Mouse (Mus musculus) embryonic facial prominence, embryonic 13.5 days (tissue): ENCODE data around the gene Slc5a4b. TPM values are rescaled to one million over a fixed set of nuclear protein-coding genes. Genes with fewer than 3 reads are reported as not detected.

Source experiments
- ATAC-seq: fragments of 200-750 bp; cut with Nextera tagmentation; 2 replicates; pipeline ENCODE4 v1.8.0; 2017; ENCODE audit warnings: low read depth; ENCODE audit not compliant: insufficient number of reproducible peaks, insufficient read depth, low FRiP score, low TSS enrichment
- H3K27ac ChIP-seq: fragments of 300-500 bp; sonication (generic); 2 replicates; pipeline ENCODE4 v1.5.1; 2015; ENCODE audit warnings: moderate library complexity, mild to moderate bottlenecking, inconsistent platforms
- H3K27me3 ChIP-seq: fragments of 300-500 bp; sonication (generic); 2 replicates; pipeline ENCODE4 v1.6.1; 2015; ENCODE audit warnings: mild to moderate bottlenecking, inconsistent platforms
- H3K36me3 ChIP-seq: fragments of 300-500 bp; sonication (generic); 2 replicates; pipeline ENCODE4 v1.6.1; 2015; ENCODE audit warnings: mild to moderate bottlenecking, inconsistent platforms
- H3K4me1 ChIP-seq: fragments of 300-500 bp; sonication (generic); 2 replicates; pipeline ENCODE4 v1.6.1; 2015; ENCODE audit warnings: inconsistent platforms
- H3K4me2 ChIP-seq: fragments of 300-500 bp; sonication (generic); 2 replicates; pipeline ENCODE4 v1.6.1; 2015; ENCODE audit warnings: moderate library complexity, mild to moderate bottlenecking, inconsistent platforms
- H3K4me3 ChIP-seq: fragments of 300-500 bp; sonication (generic); 2 replicates; pipeline ENCODE4 v1.5.1; 2015; ENCODE audit warnings: mild to moderate bottlenecking, inconsistent platforms
- H3K9ac ChIP-seq: fragments of 300-500 bp; sonication (generic); 2 replicates; pipeline ENCODE4 v1.6.1; 2015; ENCODE audit warnings: mild to moderate bottlenecking, inconsistent platforms
- H3K9me3 ChIP-seq: fragments of 300-500 bp; sonication (generic); 2 replicates; pipeline ENCODE4 v1.6.1; 2016; ENCODE audit warnings: inconsistent platforms
- WGBS: fragments of 180-500 bp; shearing (Covaris S2); methylation state at CpG from one replicate; pipeline ENCODE4 v1.1.7; 2015; ENCODE audit warnings: mixed read lengths; 5-methylcytosine and 5-hydroxymethylcytosine counted together
- microRNA-seq: library from miRNA; unstranded; fragments of <30 nt; microRNA quantifications from one replicate; pipeline ENCODE4, GENCODE M21; 2016
- polyA plus RNA-seq: library from polyadenylated mRNA; unstranded; fragments of >200 nt; fragmentation: Nextera tagmentation; extraction: Ambion mirVana; gene quantifications from 2 replicates; pipeline ENCODE4 v1.2.1, GENCODE M21; 2015

The Slc5a4b gene
- polyA plus RNA-seq, 1 experiment from 2014 or later = not detected

DNA sequence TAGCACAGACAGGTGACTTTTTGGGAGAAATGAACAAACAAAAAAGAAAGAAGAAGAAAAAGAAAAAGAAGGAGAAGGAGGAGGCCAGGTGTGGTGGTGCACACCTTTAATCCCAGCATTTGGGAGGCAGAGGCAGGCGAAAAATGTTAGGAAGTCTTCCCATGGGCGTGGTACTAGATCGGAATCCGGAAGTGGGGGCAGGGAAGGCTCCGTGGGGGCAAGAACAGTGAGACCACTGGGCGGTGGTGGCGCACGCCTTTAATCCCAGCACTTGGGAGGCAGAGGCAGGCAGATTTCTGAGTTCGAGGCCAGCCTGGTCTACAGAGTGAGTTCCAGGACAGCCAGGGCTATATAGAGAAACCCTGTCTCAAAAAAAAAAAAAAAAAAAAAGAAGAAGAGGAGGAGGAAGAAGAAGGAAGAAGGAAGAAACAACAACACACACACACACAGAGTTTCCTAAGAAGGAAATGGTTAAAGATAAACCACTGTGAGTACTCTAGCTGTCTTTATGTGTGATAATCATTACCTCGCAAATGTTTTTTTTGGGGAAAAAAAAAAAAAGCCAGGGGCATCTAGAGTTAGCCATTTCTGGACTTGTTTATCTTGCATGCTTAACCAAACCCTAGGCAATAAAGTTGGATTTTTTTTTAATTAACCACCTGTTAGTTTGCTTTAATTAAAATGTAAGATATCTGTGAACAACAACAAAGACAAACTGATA, 85.1 kb downstream of the Slc5a4b start:
- H3K4me2 ChIP-seq = no peak overlapping the region
- H3K36me3 ChIP-seq = no peaks in the 10 kb centered on the region
- H3K27me3 ChIP-seq = no peaks in the 10 kb centered on the region
- H3K4me1 ChIP-seq = no peaks in the 10 kb centered on the region
- no peak overlapping the region for H3K27ac ChIP-seq
- no peak overlapping the region for H3K9ac ChIP-seq
- WGBS = 96% methylated on average over 10 of the region's 10 CpGs
- ATAC-seq = no peak
- H3K4me3 ChIP-seq = no peak overlapping the region
- H3K9me3 ChIP-seq = peaks cover 5% of the 10 kb centered on the region; the same call in 1 of the 2 replicates

DNA sequence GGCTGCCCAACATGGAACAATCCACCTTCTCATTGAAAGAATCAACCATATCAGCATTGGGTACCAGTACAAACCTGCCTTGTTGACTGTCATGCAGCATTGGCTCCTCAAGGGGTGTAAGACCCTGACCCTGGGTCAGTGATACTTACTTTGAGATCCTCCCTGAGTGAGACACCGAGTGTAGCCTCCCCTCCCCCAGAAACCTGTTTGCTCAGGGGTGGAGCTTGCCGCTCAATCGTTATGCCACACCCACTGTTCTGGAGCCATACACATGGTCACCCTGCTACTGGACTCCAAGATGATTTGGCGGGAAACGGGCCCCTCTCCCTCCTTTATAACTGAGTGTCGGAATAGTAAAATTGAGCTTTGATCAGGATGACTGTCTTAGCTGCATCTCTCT, 86.8 kb downstream of the Slc5a4b start:
- no peak for ATAC-seq
- Histone ChIP-seq H3K9me3 (peaks cover 5% of the 10 kb centered on the region; the same call in 1 of the 2 replicates), H3K4me3 (no peak overlapping the region), H3K4me1 (no peaks in the 10 kb centered on the region), H3K27me3 (no peaks in the 10 kb centered on the region), H3K36me3 (no peaks in the 10 kb centered on the region), H3K9ac (no peak overlapping the region), H3K4me2 (no peak overlapping the region), H3K27ac (no peak overlapping the region)
- WGBS = 93% methylated on average over 6 of the region's 6 CpGs

DNA sequence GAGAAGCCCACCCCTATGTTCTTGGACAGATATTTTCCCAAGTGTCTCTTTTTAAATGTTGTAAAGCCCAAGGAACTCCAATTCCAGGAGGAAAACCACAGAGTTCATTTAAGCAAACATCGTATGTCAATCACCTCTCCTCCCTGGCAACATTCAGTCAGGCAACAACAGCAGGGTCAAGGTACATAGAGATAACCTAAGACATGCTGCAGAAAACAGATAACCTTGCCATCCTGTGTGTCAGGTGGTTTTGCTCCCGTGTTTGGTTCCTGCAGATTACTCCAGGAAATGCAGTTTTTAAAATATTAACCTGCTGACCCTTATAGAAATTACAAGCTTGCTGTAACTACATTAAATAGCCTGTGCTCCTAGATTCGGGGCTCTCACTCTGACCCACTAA, 89.0 kb downstream of the Slc5a4b start:
- Histone ChIP-seq H3K9me3 (peaks cover 5% of the 10 kb centered on the region; the same call in 1 of the 2 replicates), H3K9ac (no peak overlapping the region), H3K4me1 (no peaks in the 10 kb centered on the region), H3K4me3 (no peak overlapping the region), H3K4me2 (no peak overlapping the region), H3K27me3 (no peaks in the 10 kb centered on the region), H3K27ac (no peak overlapping the region), H3K36me3 (no peaks in the 10 kb centered on the region)
- 77% methylated on average over 3 of the region's 3 CpGs for WGBS
- ATAC-seq = no peak

DNA sequence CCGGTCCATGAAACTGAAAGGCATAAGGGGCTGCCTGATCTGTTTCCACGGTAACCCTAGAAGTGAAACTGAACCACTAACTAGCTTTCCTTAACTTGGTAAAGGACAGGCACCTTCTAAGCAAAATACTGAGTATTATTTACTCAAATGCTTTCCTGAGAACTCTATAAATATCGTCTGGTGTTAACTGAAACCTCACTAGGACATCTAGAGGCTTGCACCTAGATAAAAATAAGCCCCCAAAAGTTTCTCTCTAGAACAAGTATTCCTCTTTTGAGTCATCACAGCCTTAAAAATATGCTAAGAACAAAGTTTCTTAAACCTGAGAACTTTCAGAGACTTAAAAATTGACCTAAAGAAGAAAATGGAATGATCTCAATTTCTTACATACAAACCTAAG, 93.9 kb downstream of the Slc5a4b start:
- H3K36me3 ChIP-seq = no peaks in the 10 kb centered on the region
- no peak overlapping the region for H3K27ac ChIP-seq
- no peaks in the 10 kb centered on the region for H3K4me1 ChIP-seq
- no peak overlapping the region for H3K4me2 ChIP-seq
- no peaks in the 10 kb centered on the region for H3K27me3 ChIP-seq
- H3K9ac ChIP-seq = no peak overlapping the region
- 87% methylated on average over 3 of the region's 3 CpGs for WGBS
- no peak overlapping the region for H3K4me3 ChIP-seq
- no peaks in the 10 kb centered on the region for H3K9me3 ChIP-seq
- no peak for ATAC-seq

DNA sequence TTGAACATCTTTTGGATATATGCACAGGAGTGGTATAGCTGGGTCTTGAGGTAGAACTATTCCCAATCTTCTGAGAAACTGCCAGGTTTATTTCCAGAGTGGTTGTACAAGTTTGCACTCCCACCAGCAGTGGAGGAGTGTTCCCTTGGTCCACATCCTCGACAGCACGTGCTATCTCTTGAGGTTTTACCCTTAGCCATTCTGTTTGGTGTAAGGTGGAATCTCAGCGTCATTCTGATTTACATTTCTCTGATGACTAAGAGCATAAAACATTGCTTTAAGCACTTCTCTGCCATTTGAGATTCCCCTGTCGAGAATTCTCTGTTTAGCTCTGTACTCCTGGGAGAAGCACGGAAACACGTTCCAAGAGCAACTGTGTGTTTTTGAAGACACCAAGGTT, 97.8 kb downstream of the Slc5a4b start:
- no peak for ATAC-seq
- 78% methylated on average over 6 of the region's 6 CpGs for WGBS

DNA sequence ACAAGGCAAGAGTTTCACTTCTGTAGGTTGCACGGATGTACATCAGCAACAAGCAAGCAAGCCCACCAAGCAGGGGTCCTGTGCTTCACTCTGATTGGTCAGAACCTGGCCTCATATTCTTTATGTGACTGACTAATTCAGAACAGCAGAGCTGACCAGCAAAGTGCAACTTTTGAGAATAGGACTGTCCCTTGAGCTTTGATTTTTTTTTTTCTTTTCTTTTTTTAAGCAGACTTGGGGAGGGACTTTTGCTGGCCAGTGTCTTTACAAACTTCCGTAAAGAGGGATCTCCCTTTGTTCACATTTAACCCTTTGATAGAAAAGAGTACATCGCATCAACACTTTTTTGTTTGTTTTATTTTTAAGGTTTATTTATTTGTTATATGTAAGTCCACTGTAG, 100.9 kb downstream of the Slc5a4b start:
- Histone ChIP-seq H3K4me2 (no peak overlapping the region), H3K4me3 (no peak overlapping the region), H3K9ac (no peak overlapping the region), H3K27me3 (no peaks in the 10 kb centered on the region), H3K36me3 (no peaks in the 10 kb centered on the region), H3K27ac (no peak overlapping the region), H3K9me3 (no peaks in the 10 kb centered on the region), H3K4me1 (no peaks in the 10 kb centered on the region)
- no peak for ATAC-seq
- 77% methylated on average over 3 of the region's 3 CpGs for WGBS

More for the DNA sequence above, 97.8 kb downstream of the Slc5a4b start:
- Histone ChIP-seq H3K36me3 (no peaks in the 10 kb centered on the region), H3K27me3 (no peaks in the 10 kb centered on the region), H3K4me2 (no peak overlapping the region), H3K4me1 (no peaks in the 10 kb centered on the region), H3K9me3 (no peaks in the 10 kb centered on the region), H3K27ac (no peak overlapping the region), H3K9ac (no peak overlapping the region), H3K4me3 (no peak overlapping the region)

Small RNA genes lying within 50 kb of the gene (microRNA-seq; reads per million reads assigned to microRNA genes)
- gene Mir6409 = not detected

Other genes starting within 250 kb of the Slc5a4b start
- 2.6 and 3.9 TPM in 2 replicates for gene Derl3, start 217.5 kb downstream of the Slc5a4b start, polyA plus RNA-seq
- gene Smarcb1, start 189.3 kb downstream of the Slc5a4b start, polyA plus RNA-seq = 229 and 250 TPM in 2 replicates
- 9.4 and 9.5 TPM in 2 replicates for gene Chchd10, start 177.8 kb downstream of the Slc5a4b start, polyA plus RNA-seq
- gene Mmp11, start 174.5 kb downstream of the Slc5a4b start, polyA plus RNA-seq = 123 and 136 TPM in 2 replicates
- gene Gm867, start 170.3 kb downstream of the Slc5a4b start, polyA plus RNA-seq = 0.61 TPM in 1 of 2 replicates, not detected in the other
- gene Vpreb3, start 167.9 kb downstream of the Slc5a4b start, polyA plus RNA-seq = 0.37 and 1.1 TPM in 2 replicates
- not detected in 2 replicates for gene Gm5134, start 156.4 kb downstream of the Slc5a4b start, polyA plus RNA-seq
- gene Zfp280b, start 78.3 kb downstream of the Slc5a4b start, polyA plus RNA-seq = 18.9 and 19.1 TPM in 2 replicates
- not detected in 2 replicates for gene Slc5a4a, start 36.5 kb upstream of the Slc5a4b start, polyA plus RNA-seq
- gene Prmt2, start 126.9 kb upstream of the Slc5a4b start, polyA plus RNA-seq = 62.5 and 67.7 TPM in 2 replicates
- gene S100b, start 142.9 kb upstream of the Slc5a4b start, polyA plus RNA-seq = 5.7 and 8.1 TPM in 2 replicates
- 12.5 TPM in 2 replicates for gene Dip2a, start 234.3 kb upstream of the Slc5a4b start, polyA plus RNA-seq